Mouse (Mus musculus) hindbrain, embryonic 12.5 days (tissue): ENCODE measurements around the gene Mturn. TPM values are rescaled to one million over a fixed set of nuclear protein-coding genes. Genes with fewer than 3 reads are reported as not detected.
A peak's percentile ranks its signal among the peaks of the same experiment; 100 is the strongest.

Source experiments
- ATAC-seq: fragments of 200-750 bp; cut with Nextera tagmentation; 2 replicates; pipeline ENCODE4 v1.8.0; 2017; ENCODE audit warnings: moderate TSS enrichment; ENCODE audit not compliant: low FRiP score
- H3K27ac ChIP-seq: fragments of 300-500 bp; sonication (generic); 2 replicates; pipeline ENCODE4 v1.5.1; 2016; ENCODE audit warnings: mild to moderate bottlenecking
- H3K27me3 ChIP-seq: fragments of 300-500 bp; sonication (generic); 2 replicates; pipeline ENCODE4 v1.6.1; 2016; ENCODE audit warnings: mild to moderate bottlenecking
- H3K36me3 ChIP-seq: fragments of 300-500 bp; sonication (generic); 2 replicates; pipeline ENCODE4 v1.6.1; 2016; ENCODE audit warnings: mild to moderate bottlenecking
- H3K4me1 ChIP-seq: fragments of 300-500 bp; sonication (generic); 2 replicates; pipeline ENCODE4 v1.6.1; 2016
- H3K4me2 ChIP-seq: fragments of 300-500 bp; sonication (generic); replicated peaks from 2 replicates; pipeline ENCODE4 v1.6.1; 2016; ENCODE audit warnings: mild to moderate bottlenecking
- H3K4me3 ChIP-seq: fragments of 300-500 bp; sonication (generic); 2 replicates; pipeline ENCODE4 v1.5.1; 2016; ENCODE audit warnings: mild to moderate bottlenecking
- H3K9ac ChIP-seq: fragments of 300-500 bp; sonication (generic); 2 replicates; pipeline ENCODE4 v1.6.1; 2016; ENCODE audit warnings: mild to moderate bottlenecking, moderate library complexity
- H3K9me3 ChIP-seq: fragments of 300-500 bp; sonication (generic); replicated peaks from 2 replicates; pipeline ENCODE4 v1.6.1; 2016; ENCODE audit warnings: mild to moderate bottlenecking
- WGBS: fragments of 180-500 bp; shearing (Covaris S2); methylation state at CpG from one replicate; pipeline ENCODE4 v1.1.7; 2016; 5-methylcytosine and 5-hydroxymethylcytosine counted together
- polyA plus RNA-seq: library from polyadenylated mRNA; unstranded; fragments of >200 nt; fragmentation: Nextera tagmentation; extraction: Ambion mirVana; gene quantifications from 2 replicates; pipeline ENCODE4 v1.2.1, GENCODE M21; 2016

Mturn gene
- polyA plus RNA-seq, 1 experiment from 2014 or later, result 54.5 TPM

- H3K4me3 ChIP-seq, result no peak overlapping the region
- peaks cover 34% of the 10 kb centered on the region for H3K4me1 ChIP-seq
- peaks cover 11% of the 10 kb centered on the region for H3K27me3 ChIP-seq
- WGBS, result 72% methylated on average over 9 of the region's 9 CpGs
- no peak overlapping the region for H3K9ac ChIP-seq
- no peak overlapping the region for H3K4me2 ChIP-seq
- H3K27ac ChIP-seq, result no peak overlapping the region
- no peaks in the 10 kb centered on the region for H3K9me3 ChIP-seq
- H3K36me3 ChIP-seq, result no peaks in the 10 kb centered on the region
- ATAC-seq, result no peak
Observed at GRCm38 (mm10) chr6:54701901-54702300, 20.5 kb downstream of the Mturn start.

GRCm38 (mm10) chr6:54703633-54704538, 22.5 kb downstream of the Mturn start:
- Histone ChIP-seq H3K4me2 (no peak overlapping the region), H3K27ac (peak overlapping the region; percentile 69), H3K9ac (0 out of 2 replicates have a peak overlapping the region, but pooled peaks have one; percentile 11), H3K36me3 (no peaks in the 10 kb centered on the region), H3K4me1 (peaks cover 30% of the 10 kb centered on the region), H3K9me3 (no peaks in the 10 kb centered on the region), H3K27me3 (peaks cover 6% of the 10 kb centered on the region), H3K4me3 (no peak overlapping the region)
- ATAC-seq, result no peak
- 24% methylated on average over 14 of the region's 14 CpGs for WGBS

- ATAC-seq, result peak; percentile 28
- WGBS, result 28% methylated on average over 6 of the region's 6 CpGs
- H3K27ac ChIP-seq, result peak overlapping the region; percentile 69; the same call in 1 of the 2 replicates
Observed at GRCm38 (mm10) chr6:54704539-54704845, 23.1 kb downstream of the Mturn start.

GRCm38 (mm10) chr6:54704847-54705246, 23.4 kb downstream of the Mturn start:
- H3K9ac ChIP-seq, result no peak overlapping the region
- WGBS, result 24% methylated on average over 5 of the region's 5 CpGs
- no peak overlapping the region for H3K27ac ChIP-seq

More at GRCm38 (mm10) chr6:54704539-54704845, 23.1 kb downstream of the Mturn start:
- Histone ChIP-seq H3K36me3 (no peaks in the 10 kb centered on the region), H3K9me3 (no peaks in the 10 kb centered on the region), H3K4me2 (no peak overlapping the region), H3K27me3 (peaks cover 6% of the 10 kb centered on the region; the same call in 1 of the 2 replicates), H3K4me3 (no peak overlapping the region), H3K9ac (no peak overlapping the region), H3K4me1 (peaks cover 24% of the 10 kb centered on the region)

GRCm38 (mm10) chr6:54705387-54705909, 24.0 kb downstream of the Mturn start:
- Histone ChIP-seq H3K4me3 (0 out of 2 replicates have a peak overlapping the region, but pooled peaks have one; percentile 7), H3K27ac (no peak overlapping the region), H3K4me2 (peak overlapping the region; percentile 35), H3K4me1 (peaks cover 24% of the 10 kb centered on the region), H3K36me3 (no peaks in the 10 kb centered on the region), H3K9ac (no peak overlapping the region), H3K27me3 (peaks cover 2% of the 10 kb centered on the region; the same call in 1 of the 2 replicates), H3K9me3 (no peaks in the 10 kb centered on the region; the same call in 1 of the 2 replicates)
- ATAC-seq, result peak; percentile 73
- WGBS, result 18% methylated on average over 11 of the region's 11 CpGs

More at GRCm38 (mm10) chr6:54704847-54705246, 23.4 kb downstream of the Mturn start:
- Histone ChIP-seq H3K9me3 (no peaks in the 10 kb centered on the region), H3K4me2 (no peak overlapping the region), H3K36me3 (no peaks in the 10 kb centered on the region), H3K27me3 (peaks cover 6% of the 10 kb centered on the region; the same call in 1 of the 2 replicates), H3K4me1 (peaks cover 24% of the 10 kb centered on the region), H3K4me3 (no peak overlapping the region)
- 0 out of 2 replicates have a peak, but pooled peaks have one; percentile 11 for ATAC-seq

GRCm38 (mm10) chr6:54706099-54706498, 24.7 kb downstream of the Mturn start:
- Histone ChIP-seq H3K4me2 (no peak overlapping the region), H3K27me3 (no peaks in the 10 kb centered on the region; the same call in 1 of the 2 replicates), H3K36me3 (no peaks in the 10 kb centered on the region), H3K27ac (no peak overlapping the region), H3K4me3 (no peak overlapping the region), H3K9me3 (no peaks in the 10 kb centered on the region; the same call in 1 of the 2 replicates), H3K9ac (no peak overlapping the region), H3K4me1 (peaks cover 24% of the 10 kb centered on the region)
- no peak for ATAC-seq
- WGBS, result 65% methylated on average over 2 of the region's 2 CpGs

- Histone ChIP-seq H3K4me2 (no peak overlapping the region), H3K27ac (no peak overlapping the region), H3K9me3 (no peaks in the 10 kb centered on the region; the same call in 1 of the 2 replicates), H3K27me3 (no peaks in the 10 kb centered on the region; the same call in 1 of the 2 replicates), H3K4me3 (no peak overlapping the region), H3K4me1 (peaks cover 24% of the 10 kb centered on the region), H3K9ac (no peak overlapping the region), H3K36me3 (no peaks in the 10 kb centered on the region)
- 85% methylated on average over 3 of the region's 3 CpGs for WGBS
- no peak for ATAC-seq
Observed at GRCm38 (mm10) chr6:54706611-54707172, 25.3 kb downstream of the Mturn start.

- peaks cover 18% of the 10 kb centered on the region for H3K4me1 ChIP-seq
- no peaks in the 10 kb centered on the region for H3K36me3 ChIP-seq
- no peaks in the 10 kb centered on the region; the same call in 1 of the 2 replicates for H3K9me3 ChIP-seq
- no peak overlapping the region for H3K9ac ChIP-seq
- no peaks in the 10 kb centered on the region for H3K27me3 ChIP-seq
- no peak overlapping the region for H3K4me2 ChIP-seq
- WGBS, result 92% methylated on average over 4 of the region's 4 CpGs
- no peak overlapping the region for H3K4me3 ChIP-seq
- H3K27ac ChIP-seq, result no peak overlapping the region
- no peak for ATAC-seq
Observed at GRCm38 (mm10) chr6:54708646-54709045, 27.2 kb downstream of the Mturn start.

GRCm38 (mm10) chr6:54715697-54716096, 34.3 kb downstream of the Mturn start:
- Histone ChIP-seq H3K27me3 (no peaks in the 10 kb centered on the region), H3K9me3 (no peaks in the 10 kb centered on the region; the same call in 1 of the 2 replicates), H3K27ac (no peak overlapping the region), H3K4me1 (peaks cover 9% of the 10 kb centered on the region), H3K4me3 (no peak overlapping the region), H3K4me2 (no peak overlapping the region), H3K36me3 (no peaks in the 10 kb centered on the region), H3K9ac (no peak overlapping the region)
- ATAC-seq, result no peak
- 44% methylated on average over 2 of the region's 2 CpGs for WGBS

- Histone ChIP-seq H3K27ac (no peak overlapping the region), H3K36me3 (no peaks in the 10 kb centered on the region), H3K4me3 (no peak overlapping the region), H3K4me1 (peaks cover 9% of the 10 kb centered on the region), H3K9me3 (no peaks in the 10 kb centered on the region), H3K4me2 (no peak overlapping the region), H3K9ac (no peak overlapping the region), H3K27me3 (no peaks in the 10 kb centered on the region)
- 0 out of 2 replicates have a peak, but pooled peaks have one; percentile 13 for ATAC-seq
- 80% methylated on average over 15 of the region's 15 CpGs for WGBS
Observed at GRCm38 (mm10) chr6:54718779-54719685, 37.6 kb downstream of the Mturn start.

GRCm38 (mm10) chr6:54719686-54720310, 38.4 kb downstream of the Mturn start:
- H3K9ac ChIP-seq, result no peak overlapping the region
- no peaks in the 10 kb centered on the region for H3K27me3 ChIP-seq
- no peaks in the 10 kb centered on the region for H3K9me3 ChIP-seq
- H3K4me2 ChIP-seq, result no peak overlapping the region
- ATAC-seq, result peak; percentile 38
- H3K27ac ChIP-seq, result no peak overlapping the region
- peaks cover 9% of the 10 kb centered on the region for H3K4me1 ChIP-seq
- no peak overlapping the region for H3K4me3 ChIP-seq
- WGBS, result 33% methylated on average over 14 of the region's 14 CpGs
- H3K36me3 ChIP-seq, result no peaks in the 10 kb centered on the region
